In genomic region chr5:150150986-150151385, GRCm38 (mm10) we compare ENCODE assay signal across 20 mouse cellular contexts.
"Had no signal": no experiment of that assay in that cellular context is flagged by ENCODE, and none has a peak within 500 bp of the region (broad histone marks: within the 10 kb centered on the region; RNA-seq: fewer than 3 reads in every experiment).

No protein-coding gene starts in this region.

- H3K4me1 ChIP-seq: midbrain, embryonic 12.5 days had no signal

- DNase-seq: lung, adult 18-20 months; lung, embryonic 14.5 days; lung, postnatal 10 days; lung, postnatal 4 days; midbrain, embryonic 14.5 days; retina, postnatal 1 day; right cerebral cortex, adult 18-20 months; right cerebral cortex, postnatal 25 days; right cerebral cortex, postnatal 4 days; spleen, adult 18-20 months; thymus, adult 2 months; thymus, postnatal 25 days; thymus, postnatal 4 days had no signal

- H3K27me3 ChIP-seq: midbrain, embryonic 12.5 days; neural tube, embryonic 13.5 days; neural tube, embryonic 15.5 days; stomach, embryonic 15.5 days had no signal

- H3K27ac ChIP-seq: midbrain, embryonic 10.5 days; midbrain, embryonic 12.5 days; neural tube, embryonic 13.5 days; neural tube, embryonic 15.5 days; stomach, embryonic 15.5 days; stomach, postnatal 0 days had no signal

- H3K4me3 ChIP-seq: midbrain, embryonic 10.5 days; midbrain, embryonic 12.5 days; myocyte; neural tube, embryonic 13.5 days; neural tube, embryonic 15.5 days; stomach, embryonic 15.5 days had no signal
